Mouse (Mus musculus): ENCODE measurements around the gene Slc7a8. TPM values are rescaled to one million over a fixed set of nuclear protein-coding genes. Genes with fewer than 3 reads are reported as not detected.

The Slc7a8 gene
- total RNA-seq, 1 experiment from 2014 or later = 2.3 TPM

DNA sequence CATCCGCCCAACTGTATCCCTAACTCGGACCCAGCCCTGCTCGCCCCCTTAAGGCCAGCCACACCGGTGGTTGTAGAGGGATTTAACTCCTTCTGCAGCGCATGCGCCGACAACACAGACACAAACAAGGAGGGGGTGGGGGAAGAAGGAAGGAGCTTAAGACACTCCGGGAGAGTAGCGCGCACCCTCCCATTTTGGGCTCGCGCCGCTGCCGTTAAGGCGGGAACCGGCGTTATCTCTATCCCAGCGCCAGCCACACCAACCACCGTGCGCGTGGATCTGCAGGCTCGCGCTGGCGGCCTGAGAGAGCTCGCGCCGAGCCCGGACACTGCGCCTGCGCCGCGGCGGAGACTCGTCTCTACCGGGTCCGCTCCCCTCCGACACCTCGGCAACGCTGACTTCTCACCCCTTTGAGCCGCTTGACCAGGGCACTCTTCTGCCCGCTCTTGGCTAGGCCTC lies 95.7 kb downstream of the Slc7a8 start, which contains the start of gene 1700123O20Rik:
1700123O20Rik (plus strand) TSS at position 154 of the 459 bp plus-strand sequence.
- ATAC-seq (replicated peaks in 1 of 2; ENCODE audit: insufficient read depth in 1 of 2, low FRiP score in 2 of 2, low TSS enrichment in 1 of 2, low read depth in 1 of 2, poor library complexity in 2 of 2, severe bottlenecking in 2 of 2) = peak; percentile 55 to 70; a peak in 3 of 4 replicates

DNA sequence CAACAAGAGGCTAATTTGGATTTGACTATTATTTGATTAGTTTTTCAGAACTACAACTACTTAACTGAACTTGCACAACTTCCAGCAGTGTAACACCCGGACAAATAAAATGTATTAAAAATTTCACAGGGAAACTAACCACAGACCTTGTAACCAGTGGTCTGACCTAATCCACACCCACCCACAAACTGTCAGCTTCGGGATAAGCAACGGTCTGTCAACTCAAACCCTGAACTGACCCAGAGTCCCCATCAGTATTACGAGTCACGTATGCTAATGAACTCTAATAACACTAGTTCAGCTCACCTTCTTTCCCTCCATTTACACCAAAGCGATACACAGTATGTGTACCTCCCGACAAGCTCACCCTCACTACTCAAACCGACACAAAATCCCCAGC lies 96.3 kb downstream of the Slc7a8 start:
- ATAC-seq (replicated peaks in 1 of 2; ENCODE audit: insufficient read depth in 1 of 2, low FRiP score in 2 of 2, low TSS enrichment in 1 of 2, low read depth in 1 of 2, poor library complexity in 2 of 2, severe bottlenecking in 2 of 2) = no peak

DNA sequence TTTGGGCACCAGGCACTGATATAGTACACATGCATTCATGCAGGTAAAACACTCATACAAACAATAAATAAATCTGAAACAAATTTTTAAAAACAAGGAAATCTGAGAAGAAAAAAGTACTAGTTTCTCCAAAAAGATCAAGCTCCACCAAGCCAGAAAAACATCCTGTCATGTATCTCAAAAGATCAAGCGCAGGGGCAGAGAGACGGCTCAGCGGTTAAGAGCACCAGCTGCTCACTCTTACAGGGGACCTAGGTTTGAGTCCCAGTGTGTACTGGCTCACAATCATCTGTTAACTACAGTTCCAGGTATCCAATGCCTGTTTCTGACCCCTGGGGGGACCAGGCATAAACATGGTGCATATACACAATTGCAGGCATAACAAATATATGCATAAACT lies 99.3 kb downstream of the Slc7a8 start:
- ATAC-seq (replicated peaks in 1 of 2; ENCODE audit: insufficient read depth in 1 of 2, low FRiP score in 2 of 2, low TSS enrichment in 1 of 2, low read depth in 1 of 2, poor library complexity in 2 of 2, severe bottlenecking in 2 of 2) = no peak

DNA sequence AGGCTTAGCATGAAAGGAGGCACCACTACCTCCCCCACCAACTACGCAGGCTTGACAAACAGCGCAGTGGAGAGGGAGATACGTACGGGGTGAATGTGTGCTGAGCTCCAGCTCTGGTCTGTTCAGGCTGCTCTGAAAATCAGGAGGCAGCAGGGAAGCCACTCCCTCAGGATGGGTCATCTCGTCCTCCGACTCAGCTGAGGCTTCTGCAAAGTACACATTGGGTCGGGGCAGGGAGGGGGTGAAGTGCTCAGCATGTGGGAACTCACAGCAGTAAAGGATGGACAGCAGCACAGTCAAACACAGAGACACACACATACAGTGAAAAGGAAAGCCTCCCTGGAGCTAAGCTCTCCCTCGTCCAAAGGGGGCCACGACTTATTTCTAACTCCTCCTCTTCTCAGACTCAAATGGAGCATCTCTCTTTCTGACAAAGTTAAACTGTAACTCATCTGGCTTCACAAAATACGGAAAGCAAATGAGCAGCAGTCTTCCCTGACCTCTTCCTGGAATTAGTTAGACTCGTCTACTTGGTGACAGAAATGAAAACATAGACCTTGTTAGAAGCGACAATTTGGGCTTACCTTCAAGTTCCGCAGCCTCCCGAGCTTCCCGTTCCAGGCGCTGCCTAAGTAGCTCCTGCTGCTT lies 103.0 kb downstream of the Slc7a8 start:
- ATAC-seq (replicated peaks in 1 of 2; ENCODE audit: insufficient read depth in 1 of 2, low FRiP score in 2 of 2, low TSS enrichment in 1 of 2, low read depth in 1 of 2, poor library complexity in 2 of 2, severe bottlenecking in 2 of 2) = no peak

DNA sequence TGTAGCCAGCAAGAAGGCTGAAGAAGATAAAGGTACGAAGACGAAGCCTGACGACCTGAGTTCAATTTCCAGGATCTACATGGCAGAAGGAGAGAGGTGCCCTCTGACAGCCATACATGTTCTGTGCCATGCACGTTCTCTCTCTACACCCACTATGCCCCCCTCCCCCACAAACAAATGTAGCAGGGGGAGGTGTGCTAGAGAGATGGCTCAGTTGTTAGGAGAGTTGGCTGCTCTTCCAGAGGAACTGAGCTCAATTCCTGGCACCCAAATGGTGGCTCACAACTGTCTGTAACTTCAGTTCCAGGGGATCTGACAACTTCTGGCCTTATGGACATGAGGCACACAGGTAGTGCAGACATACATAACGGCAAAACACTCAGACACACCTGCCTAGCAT lies 105.5 kb downstream of the Slc7a8 start:
- no peak for ATAC-seq (replicated peaks in 1 of 2; ENCODE audit: insufficient read depth in 1 of 2, low FRiP score in 2 of 2, low TSS enrichment in 1 of 2, low read depth in 1 of 2, poor library complexity in 2 of 2, severe bottlenecking in 2 of 2)

DNA sequence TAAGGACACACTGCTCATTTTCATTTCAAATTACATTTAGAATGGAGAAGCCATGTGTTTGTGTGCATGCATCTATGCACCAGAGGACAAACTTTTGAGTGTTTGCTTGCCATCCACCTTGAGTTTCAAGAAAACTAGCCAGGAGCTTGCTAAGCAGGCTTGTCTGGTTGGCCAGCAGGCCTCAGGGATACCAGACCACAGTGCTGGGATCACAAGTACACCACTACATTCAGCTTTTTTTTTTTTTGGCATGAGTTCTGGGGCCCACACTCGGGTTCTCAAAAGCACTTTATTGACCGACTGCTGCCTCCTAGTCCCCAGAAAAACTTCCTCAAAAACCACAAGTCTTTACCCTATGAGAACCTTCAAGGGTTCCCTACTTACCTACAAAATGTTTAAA lies 107.4 kb downstream of the Slc7a8 start:
- ATAC-seq (replicated peaks in 1 of 2; ENCODE audit: insufficient read depth in 1 of 2, low FRiP score in 2 of 2, low TSS enrichment in 1 of 2, low read depth in 1 of 2, poor library complexity in 2 of 2, severe bottlenecking in 2 of 2) = no peak

Other genes starting within 250 kb of the Slc7a8 start
- 68.6 and 76.0 TPM in 2 replicates for gene Haus4, start 227.3 kb downstream of the Slc7a8 start, total RNA-seq (2017)
- gene Ajuba, start 204.4 kb downstream of the Slc7a8 start, total RNA-seq (2017) = 0.74 and 1.3 TPM in 2 replicates
- gene 4931414P19Rik, start 176.0 kb downstream of the Slc7a8 start, total RNA-seq (2017) = 3.8 and 15.3 TPM in 2 replicates
- gene Psmb5, start 163.9 kb downstream of the Slc7a8 start, total RNA-seq (2017) = 27.2 and 41.8 TPM in 2 replicates
- not detected in 2 replicates for gene Psmb11, start 160.5 kb downstream of the Slc7a8 start, total RNA-seq (2017)
- not detected in 2 replicates for gene Gm17606, start 141.0 kb downstream of the Slc7a8 start, total RNA-seq (2017)
- gene Cdh24, start 140.6 kb downstream of the Slc7a8 start, total RNA-seq (2017) = 1.4 and 2.3 TPM in 2 replicates
- gene 1700123O20Rik, start 95.7 kb downstream of the Slc7a8 start, total RNA-seq (2017) = 34.8 and 47.8 TPM in 2 replicates
- gene Acin1, start 95.0 kb downstream of the Slc7a8 start, total RNA-seq (2017) = 261 and 357 TPM in 2 replicates
- 1.1 TPM in 1 of 2 replicates, not detected in the other for gene Gm29776, start 83.1 kb downstream of the Slc7a8 start, total RNA-seq (2017)
- 11.4 and 25.4 TPM in 2 replicates for gene Cebpe, start 69.8 kb downstream of the Slc7a8 start, total RNA-seq (2017)
- gene Rnf212b, start 32.2 kb upstream of the Slc7a8 start, total RNA-seq (2017) = not detected in 2 replicates
- gene Homez, start 89.0 kb upstream of the Slc7a8 start, total RNA-seq (2017) = 11.3 and 19.1 TPM in 2 replicates
- 2.6 and 3.6 TPM in 2 replicates for gene Ppp1r3e, start 95.6 kb upstream of the Slc7a8 start, total RNA-seq (2017)
- 6.1 and 13.1 TPM in 2 replicates for gene Bcl2l2, start 101.4 kb upstream of the Slc7a8 start, total RNA-seq (2017)
- gene Gm20521, start 101.5 kb upstream of the Slc7a8 start, total RNA-seq (2017) = not detected in 2 replicates
- 268 and 313 TPM in 2 replicates for gene Pabpn1, start 110.6 kb upstream of the Slc7a8 start, total RNA-seq (2017)
- gene Slc22a17, start 131.2 kb upstream of the Slc7a8 start, total RNA-seq (2017) = 0.94 and 4.6 TPM in 2 replicates
- gene Efs, start 144.2 kb upstream of the Slc7a8 start, total RNA-seq (2017) = not detected in 2 replicates
- not detected in 2 replicates for gene Il25, start 150.7 kb upstream of the Slc7a8 start, total RNA-seq (2017)
- not detected in 2 replicates for gene Cmtm5, start 154.3 kb upstream of the Slc7a8 start, total RNA-seq (2017)
- not detected in 2 replicates for gene Myh6, start 185.0 kb upstream of the Slc7a8 start, total RNA-seq (2017)
- not detected in 2 replicates for gene Gm17428, start 195.0 kb upstream of the Slc7a8 start, total RNA-seq (2017)
- not detected in 2 replicates for gene Myh7, start 212.7 kb upstream of the Slc7a8 start, total RNA-seq (2017)
- 58.0 and 66.5 TPM in 2 replicates for gene Ngdn, start 233.5 kb upstream of the Slc7a8 start, total RNA-seq (2017)